Mouse (Mus musculus) frontal cortex, postnatal 25 days (tissue): ENCODE data around the gene Ift122.

ENCODE experiments used
- DNase-seq, 2 experiments: peaks; one replicate each; pipeline ENCODE4 v3.0.0; 2022; ENCODE audit warnings: low spot score in 2 of 2

The Ift122 gene

DNA sequence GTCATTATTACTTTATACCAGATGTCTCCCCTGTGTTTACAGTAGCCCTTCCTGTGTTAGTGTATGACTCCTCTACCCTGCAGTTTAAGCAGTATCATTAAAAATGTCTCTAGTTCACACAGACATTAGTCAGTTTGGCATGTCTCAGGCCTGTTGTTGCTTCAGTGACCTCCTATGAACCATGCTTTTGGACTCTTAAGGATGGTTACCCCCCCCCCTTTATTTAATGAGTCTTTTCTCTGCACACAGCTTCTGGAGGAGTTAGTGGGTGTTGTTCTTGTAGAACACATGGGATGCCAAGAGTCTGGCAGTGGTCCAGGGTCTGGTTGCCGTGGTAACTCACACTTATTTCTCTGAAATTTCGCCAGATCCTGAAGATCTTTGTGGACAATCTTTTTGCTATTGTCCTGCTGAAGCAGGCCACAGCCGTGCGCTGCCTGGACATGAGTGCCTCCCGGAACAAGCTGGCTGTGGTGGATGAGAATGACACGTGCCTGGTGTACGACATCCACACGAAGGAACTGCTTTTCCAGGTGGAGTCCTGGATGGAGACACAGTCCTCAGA, 38.3 kb downstream of the Ift122 start:
- DNase-seq = peak; percentile 72 to 74

DNA sequence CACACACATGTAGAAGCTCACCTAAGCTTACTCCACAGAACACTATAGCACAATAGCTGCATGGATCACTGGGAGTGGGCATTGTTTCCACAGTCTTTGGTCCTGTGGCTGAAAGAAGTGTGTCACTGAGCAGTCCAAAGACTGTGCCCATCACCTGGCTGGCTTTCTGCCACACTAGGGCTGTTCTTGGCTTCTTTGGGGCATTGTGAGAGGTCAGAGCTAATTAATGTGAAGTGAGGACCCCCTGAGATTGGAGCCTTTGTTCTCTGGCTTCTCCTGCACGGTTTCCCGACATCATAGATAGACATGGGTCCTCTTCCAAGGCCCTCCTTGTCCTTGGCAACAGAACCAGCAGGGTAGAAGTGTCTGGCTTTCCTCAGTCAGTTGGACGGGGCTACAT, 39.1 kb downstream of the Ift122 start:
- no peak for DNase-seq

- DNase-seq = no peak
These were observed 43.1 kb downstream of the Ift122 start for GRCm38 (mm10) chr6:115896346-115896745.

DNA sequence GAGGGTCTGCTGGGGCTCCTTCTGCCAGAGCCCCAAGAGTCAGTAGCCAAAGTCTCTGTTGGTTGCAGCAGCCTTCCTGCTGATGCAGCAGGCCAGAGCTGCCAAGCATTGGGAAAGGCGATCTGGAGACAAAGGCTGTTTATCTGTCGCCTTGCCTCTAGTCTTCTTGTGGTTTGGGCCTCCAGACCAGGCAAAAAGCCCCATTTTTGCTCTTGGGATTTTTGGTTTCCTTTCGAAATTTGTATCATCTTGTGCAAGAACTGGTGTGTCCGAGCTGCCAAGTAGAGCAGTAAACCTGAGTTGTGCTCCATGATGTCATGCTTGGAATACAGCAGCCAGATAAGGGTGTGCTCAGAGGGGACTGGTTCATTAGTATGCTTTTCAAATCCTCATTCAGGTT, 43.8 kb downstream of the Ift122 start:
- no peak for DNase-seq

GRCm38 (mm10) chr6:115897926-115898520, 44.8 kb downstream of the Ift122 start:
- DNase-seq = no peak

GRCm38 (mm10) chr6:115901062-115901461, 47.8 kb downstream of the Ift122 start:
- DNase-seq = peak; percentile 66 to 69

GRCm38 (mm10) chr6:115901489-115901931, 48.2 kb downstream of the Ift122 start:
- DNase-seq = no peak

DNA sequence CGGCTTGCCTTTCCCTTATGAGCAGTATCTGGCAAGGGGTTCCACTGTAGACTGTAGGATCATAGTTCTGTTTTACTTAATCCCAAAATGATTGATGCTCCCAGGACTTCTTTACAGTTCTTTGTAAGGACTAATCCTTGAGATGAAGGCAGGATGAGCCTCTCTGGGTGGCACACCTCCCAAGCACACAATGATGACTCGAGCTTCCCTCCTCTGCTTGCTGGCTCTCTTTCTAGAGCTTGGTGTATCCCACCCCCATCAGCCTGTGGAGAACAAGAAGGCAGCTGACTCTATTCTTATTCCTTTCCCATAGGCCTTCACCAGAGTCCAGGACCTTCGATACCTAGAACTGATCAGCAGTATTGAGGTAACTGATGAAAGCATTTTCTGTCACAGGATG, 49.3 kb downstream of the Ift122 start:
- no peak for DNase-seq

GRCm38 (mm10) chr6:115905568-115905967, 52.3 kb downstream of the Ift122 start:
- DNase-seq = no peak

GRCm38 (mm10) chr6:115906455-115906854, 53.2 kb downstream of the Ift122 start:
- no peak for DNase-seq

- no peak for DNase-seq
These were observed 53.6 kb downstream of the Ift122 start for GRCm38 (mm10) chr6:115906871-115907270.

- DNase-seq = no peak
These were observed 55.2 kb downstream of the Ift122 start for GRCm38 (mm10) chr6:115908421-115908982.

DNA sequence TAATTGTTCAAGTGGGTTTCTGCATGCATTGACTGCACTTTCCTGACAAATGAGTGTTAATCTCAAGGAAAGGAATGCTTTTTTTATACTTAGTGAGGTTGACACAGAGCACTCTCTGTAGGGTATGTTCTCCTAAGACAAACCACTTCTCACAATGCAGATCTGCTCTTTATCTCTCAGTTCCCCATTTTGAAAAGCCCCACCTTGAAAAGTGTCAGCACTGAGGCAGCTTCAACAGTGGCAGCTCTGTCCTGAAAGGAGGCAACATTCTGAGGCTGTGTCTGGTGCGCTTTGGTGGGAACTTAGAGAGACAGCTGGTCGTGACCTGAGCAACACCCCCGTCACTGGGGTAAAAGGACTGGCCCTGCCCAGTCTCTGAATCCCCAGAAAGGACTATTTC, 55.8 kb downstream of the Ift122 start:
- DNase-seq = no peak

DNA sequence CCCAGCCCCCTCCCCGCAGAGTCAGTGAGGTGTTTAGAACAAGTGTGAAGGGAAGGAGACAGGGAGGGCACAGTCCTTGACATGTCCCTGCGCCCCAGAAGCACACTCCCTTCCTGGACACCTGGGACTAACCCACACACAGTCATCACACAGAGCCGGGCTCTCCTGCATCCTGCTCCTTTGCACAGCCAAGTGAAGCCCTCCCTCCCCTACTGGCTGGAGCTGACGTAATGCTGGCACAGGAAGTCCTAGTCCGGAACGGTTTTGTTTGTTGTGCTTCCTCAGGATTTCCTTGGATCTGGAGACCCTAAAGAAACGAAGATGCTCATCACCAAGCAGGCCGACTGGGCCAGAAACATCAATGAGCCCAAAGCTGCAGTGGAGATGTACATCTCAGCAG, 56.7 kb downstream of the Ift122 start:
- DNase-seq = no peak

DNA sequence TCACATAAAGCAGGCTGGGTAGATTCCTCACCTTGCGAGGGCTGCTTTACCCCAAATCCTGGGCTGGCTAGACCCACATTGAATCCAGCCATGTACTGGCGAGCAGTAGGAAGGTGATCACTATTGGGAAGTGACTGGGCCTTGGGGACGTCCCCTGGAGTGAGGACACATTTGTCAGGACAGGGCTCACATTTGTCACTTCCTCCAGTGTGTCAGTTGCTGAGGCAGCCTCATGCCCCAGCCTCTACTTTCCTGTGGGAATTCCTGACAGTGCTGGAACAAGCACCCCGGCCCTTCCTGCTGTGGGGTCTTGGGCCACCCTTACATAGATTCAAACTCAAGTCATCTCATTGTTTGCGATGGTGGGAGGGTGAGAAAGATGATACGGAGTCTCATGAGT, 58.5 kb downstream of the Ift122 start:
- DNase-seq = no peak

- no peak for DNase-seq
These were observed 60.2 kb downstream of the Ift122 start for GRCm38 (mm10) chr6:115913482-115913881.

DNA sequence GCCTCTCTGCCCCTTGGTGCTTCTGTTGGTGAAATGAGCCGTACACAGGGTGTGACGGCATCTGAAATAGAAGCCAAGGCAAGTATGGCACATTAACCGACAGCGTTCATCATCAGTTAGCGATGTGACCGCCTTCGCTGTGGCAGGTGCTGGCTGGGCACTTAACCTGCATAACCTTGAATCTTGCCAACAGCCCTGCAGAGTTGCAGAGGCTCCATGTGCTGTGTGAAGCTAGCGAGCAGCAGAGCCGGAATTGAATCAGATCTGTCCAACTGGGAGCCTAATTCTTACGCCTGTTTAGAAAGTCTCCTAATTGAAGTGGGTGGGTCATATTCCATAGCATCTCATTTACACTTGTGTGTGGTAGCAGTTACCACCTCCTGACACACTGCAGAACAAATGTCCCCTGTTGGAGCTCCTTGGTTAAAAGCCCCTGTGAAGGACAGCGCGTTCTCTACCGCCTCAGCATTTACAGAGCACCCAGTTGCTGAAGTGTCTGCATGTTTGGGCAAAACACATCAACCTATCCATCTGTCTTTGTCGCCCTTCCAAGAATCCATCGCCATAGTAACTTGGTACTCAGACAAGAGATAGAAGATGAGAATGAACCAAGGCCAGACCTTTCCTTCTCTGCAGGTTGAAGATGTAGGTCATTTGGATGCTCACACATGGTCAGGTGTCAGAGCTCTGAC, 61.4 kb downstream of the Ift122 start:
- DNase-seq = no peak

DNA sequence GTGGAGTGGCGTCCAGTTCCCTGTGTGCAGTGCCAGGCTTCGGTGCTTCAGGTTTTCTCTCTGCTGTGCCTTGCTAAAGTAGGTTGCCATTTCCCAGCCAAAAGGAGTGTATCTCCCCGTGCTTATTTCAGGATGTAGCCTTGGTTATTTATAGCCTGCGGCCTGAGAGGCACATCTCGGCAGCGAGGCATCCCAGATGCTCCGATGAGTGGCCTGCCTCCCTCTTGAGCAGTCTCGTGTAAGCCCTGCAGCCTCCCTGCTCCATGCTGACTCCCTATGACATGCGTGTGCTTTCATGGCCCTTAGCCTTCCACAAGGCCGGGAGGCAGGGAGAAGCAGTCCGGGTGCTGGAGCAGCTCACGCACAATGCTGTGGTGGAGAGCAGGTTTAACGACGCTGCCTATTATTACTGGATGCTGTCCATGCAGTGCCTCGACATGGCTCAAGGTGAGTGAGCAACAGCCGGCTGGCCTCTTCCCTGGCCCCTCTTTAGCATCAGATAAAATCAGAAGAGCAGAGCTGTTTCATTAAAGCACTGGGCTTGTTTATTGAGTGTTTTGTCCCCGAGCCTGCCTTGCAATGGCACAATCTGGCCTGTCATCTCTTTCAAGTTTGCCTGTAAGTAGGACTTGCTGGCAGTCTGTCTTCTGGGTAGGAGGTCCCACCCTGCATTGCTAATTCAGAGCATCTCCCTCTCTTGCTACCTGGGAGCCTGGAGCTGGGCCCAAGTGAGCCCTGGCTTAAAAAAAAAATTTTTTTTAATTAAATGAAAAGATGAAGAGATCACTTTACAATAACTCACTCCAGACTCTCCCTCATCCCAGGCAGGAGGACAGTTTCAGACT, 62.6 kb downstream of the Ift122 start:
- no peak for DNase-seq

DNA sequence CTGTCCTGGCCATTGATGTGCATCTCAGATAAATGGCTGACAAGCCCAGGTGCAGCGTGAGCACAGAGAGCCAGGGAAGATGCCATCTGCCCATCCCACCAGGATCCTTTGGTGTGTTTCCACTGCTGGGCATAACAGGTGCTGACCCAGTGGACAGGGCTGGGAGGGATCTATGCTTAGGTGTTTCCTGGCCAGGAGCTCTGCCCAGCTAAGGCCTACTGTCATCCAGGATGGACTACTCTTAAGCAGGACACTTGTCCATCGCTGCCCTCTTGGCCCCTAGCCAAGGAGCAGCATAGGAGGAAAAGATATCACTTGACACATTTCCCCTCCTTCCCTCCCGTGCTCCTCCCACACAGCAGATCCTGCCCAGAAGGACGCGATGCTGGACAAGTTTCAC, 63.3 kb downstream of the Ift122 start:
- DNase-seq = no peak

DNA sequence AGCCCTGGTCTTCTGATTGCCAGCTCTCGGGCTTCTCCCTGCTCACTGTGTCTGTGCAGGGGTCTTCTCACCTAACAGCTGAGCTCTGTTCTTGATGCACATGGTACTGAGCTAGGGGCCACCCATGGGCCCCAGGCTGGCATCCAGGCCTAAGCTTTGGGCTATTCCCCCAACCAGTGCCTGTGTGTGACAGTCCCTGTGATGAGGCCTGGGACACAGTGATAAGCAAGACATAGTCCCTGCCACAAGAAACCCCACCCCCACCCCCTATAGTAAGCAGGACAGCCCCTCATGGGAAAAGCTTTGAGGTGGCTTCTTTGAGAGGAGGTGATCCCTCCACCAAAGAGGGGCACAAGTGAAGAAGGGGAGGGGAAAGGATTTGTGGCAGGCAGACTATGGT, 65.3 kb downstream of the Ift122 start:
- DNase-seq = no peak

DNA sequence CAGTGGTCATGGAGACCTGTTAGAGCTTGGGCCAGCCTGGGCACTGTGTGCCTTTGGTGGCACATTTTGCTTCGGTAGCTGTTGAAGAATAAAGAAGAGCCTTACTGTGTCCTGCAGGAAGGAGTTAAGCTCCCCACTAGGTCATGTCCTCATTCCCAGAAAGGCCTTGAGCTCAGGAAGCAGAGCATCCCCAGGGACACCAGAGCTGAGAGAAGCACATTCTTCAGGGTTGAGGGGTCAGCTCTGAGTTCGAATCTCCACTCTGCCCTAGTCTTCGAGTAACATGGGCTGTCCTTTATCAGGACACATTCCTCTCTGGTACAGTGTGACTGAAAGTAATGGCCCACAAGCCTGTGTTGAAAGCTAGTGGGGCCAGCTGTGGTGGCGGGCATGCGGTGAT, 66.6 kb downstream of the Ift122 start:
- no peak for DNase-seq

DNA sequence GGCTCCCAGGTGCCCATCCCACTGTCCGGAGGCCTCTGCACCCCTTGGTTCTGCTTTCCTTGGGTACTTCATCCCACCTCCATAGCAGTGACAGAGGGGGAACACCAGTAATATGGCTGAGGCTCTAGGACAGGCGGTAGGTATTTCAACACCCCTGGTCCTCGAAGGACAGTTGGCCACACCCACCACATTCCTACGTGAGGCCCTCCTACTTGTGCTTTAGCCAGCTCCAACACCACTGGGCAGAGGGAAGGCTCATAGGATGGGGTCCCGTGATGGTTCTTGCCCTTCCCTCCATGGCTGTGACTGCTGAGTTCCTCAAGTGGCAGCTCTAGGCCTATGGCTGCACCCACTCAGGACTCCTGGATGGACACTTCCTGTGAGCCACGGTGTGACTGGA, 71.6 kb downstream of the Ift122 start:
- no peak for DNase-seq
